Mouse (Mus musculus) brown adipose tissue, adult 24 weeks (tissue): ENCODE measurements at regions not wholly inside any gene's neighbourhood (a gene's known extent, or its start where the extent isn't known, plus 50 kb on each side); places are given as distances from the start of the nearest gene placed in this dataset.

Source experiments
- H3K27ac ChIP-seq: fragments of 200-500 bp; replicated peaks from 2 replicates; pipeline ENCODE4 v1.5.1; 2012; ENCODE audit warnings: low read depth, mild to moderate bottlenecking, low read length
- H3K4me1 ChIP-seq: fragments of 200-500 bp; 2 replicates; pipeline ENCODE4 v1.6.1; 2012; ENCODE audit warnings: low read length, mixed read lengths; ENCODE audit not compliant: control insufficient read depth, insufficient read depth, insufficient read length
- H3K4me3 ChIP-seq: fragments of 200-500 bp; 2 replicates; pipeline ENCODE4 v1.5.1; 2012; ENCODE audit warnings: low read depth, mild to moderate bottlenecking, low read length, moderate library complexity; ENCODE audit not compliant: insufficient read depth

- Histone ChIP-seq H3K4me1 (no peaks in the 10 kb centered on the region), H3K27ac (no peak overlapping the region), H3K4me3 (no peak overlapping the region)
These were observed 341.5 kb downstream of the Bcor start for GRCm38 (mm10) chrX:11818634-11819033.

GRCm38 (mm10) chrX:11821165-11821564 lies 339.0 kb downstream of the Bcor start:
- H3K4me3 ChIP-seq, result no peak overlapping the region
- no peaks in the 10 kb centered on the region for H3K4me1 ChIP-seq
- no peak overlapping the region for H3K27ac ChIP-seq

GRCm38 (mm10) chrX:11821880-11822768 lies 338.0 kb downstream of the Bcor start:
- Histone ChIP-seq H3K4me1 (no peaks in the 10 kb centered on the region), H3K27ac (no peak overlapping the region), H3K4me3 (no peak overlapping the region)

- Histone ChIP-seq H3K4me3 (no peak overlapping the region), H3K4me1 (0 out of 2 replicates have a peak, but pooled peaks cover 3% of the 10 kb centered on the region), H3K27ac (no peak overlapping the region)
These were observed 334.2 kb downstream of the Bcor start for GRCm38 (mm10) chrX:11825948-11826347.

GRCm38 (mm10) chrX:11826737-11827408 lies 333.3 kb downstream of the Bcor start:
- 0 out of 2 replicates have a peak, but pooled peaks cover 3% of the 10 kb centered on the region for H3K4me1 ChIP-seq
- H3K27ac ChIP-seq, result no peak overlapping the region
- H3K4me3 ChIP-seq, result no peak overlapping the region

GRCm38 (mm10) chrX:11829411-11830002 lies 330.6 kb downstream of the Bcor start:
- no peak overlapping the region for H3K27ac ChIP-seq
- H3K4me1 ChIP-seq, result 0 out of 2 replicates have a peak, but pooled peaks cover 3% of the 10 kb centered on the region
- H3K4me3 ChIP-seq, result no peak overlapping the region

GRCm38 (mm10) chrX:11837566-11837965 lies 322.6 kb downstream of the Bcor start:
- H3K4me3 ChIP-seq, result no peak overlapping the region
- peaks cover 8% of the 10 kb centered on the region; the same call in 1 of the 2 replicates for H3K4me1 ChIP-seq
- H3K27ac ChIP-seq, result no peak overlapping the region

GRCm38 (mm10) chrX:11839665-11840245 lies 320.4 kb downstream of the Bcor start:
- H3K4me1 ChIP-seq, result peaks cover 8% of the 10 kb centered on the region; the same call in 1 of the 2 replicates
- no peak overlapping the region for H3K4me3 ChIP-seq
- peak overlapping the region; percentile 50 for H3K27ac ChIP-seq

GRCm38 (mm10) chrX:11840319-11841035 lies 319.7 kb downstream of the Bcor start:
- H3K27ac ChIP-seq, result no peak overlapping the region
- H3K4me3 ChIP-seq, result no peak overlapping the region

GRCm38 (mm10) chrX:11845566-11845965 lies 314.6 kb downstream of the Bcor start:
- Histone ChIP-seq H3K4me3 (no peak overlapping the region), H3K4me1 (no peaks in the 10 kb centered on the region), H3K27ac (no peak overlapping the region)

More at GRCm38 (mm10) chrX:11840319-11841035, 319.7 kb downstream of the Bcor start:
- H3K4me1 ChIP-seq, result peaks cover 8% of the 10 kb centered on the region; the same call in 1 of the 2 replicates

- H3K27ac ChIP-seq, result no peak overlapping the region
- no peaks in the 10 kb centered on the region for H3K4me1 ChIP-seq
- H3K4me3 ChIP-seq, result no peak overlapping the region
These were observed 304.2 kb downstream of the Bcor start for GRCm38 (mm10) chrX:11855910-11856309.

- no peak overlapping the region for H3K4me3 ChIP-seq
- no peak overlapping the region for H3K27ac ChIP-seq
- H3K4me1 ChIP-seq, result no peaks in the 10 kb centered on the region
These were observed 300.8 kb downstream of the Bcor start for GRCm38 (mm10) chrX:11859396-11859795.

GRCm38 (mm10) chrX:11861119-11861708 lies 298.9 kb downstream of the Bcor start:
- H3K4me1 ChIP-seq, result no peaks in the 10 kb centered on the region
- no peak overlapping the region for H3K4me3 ChIP-seq
- H3K27ac ChIP-seq, result no peak overlapping the region

GRCm38 (mm10) chrX:11861892-11862291 lies 298.3 kb downstream of the Bcor start:
- Histone ChIP-seq H3K27ac (no peak overlapping the region), H3K4me3 (no peak overlapping the region), H3K4me1 (no peaks in the 10 kb centered on the region)
